Mouse (Mus musculus) left cerebral cortex, adult 2 months (tissue): ENCODE measurements around the gene Sema6b. TPM values are rescaled to one million over a fixed set of nuclear protein-coding genes. Genes with fewer than 3 reads are reported as not detected.
A peak's percentile ranks its signal among the peaks of the same experiment; 100 is the strongest.
"Not testable (repeated sequence)": the region's sequence is repeated elsewhere in the genome, so short reads cannot be mapped to it uniquely, and the experiment has no call there.

Experiments
- DNase-seq, 2 experiments: peaks; one replicate each; pipeline ENCODE4 v3.0.0; 2021 to 2022; ENCODE audit warnings: low spot score in 2 of 2, mixed read lengths in 1 of 2; ENCODE audit errors: extremely low spot score in 1 of 2
- H3K27ac ChIP-seq: fragments of 200-600 bp; 2 replicates; pipeline ENCODE4 v1.8.1; 2022
- H3K4me3 ChIP-seq: fragments of 200-600 bp; 2 replicates; pipeline ENCODE4 v1.8.1; 2022
- CTCF ChIP-seq: fragments of 200-600 bp; IDR thresholded peaks from 2 replicates; pipeline ENCODE4 v1.8.1; 2022; ENCODE audit warnings: antibody characterized with exemption, mild to moderate bottlenecking, moderate library complexity
- intact Hi-C: fragments of 180-260 bp; cut with DNase I; formaldehyde crosslinking; loops from one replicate; pipeline ENCODE4 v1.15.1; 2025
- total RNA-seq, 2 experiments: library from RNA; stranded (reverse); gene quantifications; 2 replicates each; pipeline ENCODE4 v1.2.3; 2021

The Sema6b gene
- total RNA-seq, 2 experiments from 2014 or later: 117 to 125 TPM

GRCm38 (mm10) chr17:56098711-56099572 lies 41.2 kb downstream of the Sema6b start:
- H3K4me3 ChIP-seq: no peak overlapping the region
- H3K27ac ChIP-seq: no peak overlapping the region
- TF ChIP-seq CTCF: no peak; the same call in 1 of the 2 replicates
- intact Hi-C loops: no loop called here
- no peak for DNase-seq

GRCm38 (mm10) chr17:56098180-56098579 lies 42.0 kb downstream of the Sema6b start:
- TF ChIP-seq CTCF: no peak
- H3K4me3 ChIP-seq: no peak overlapping the region
- no peak overlapping the region for H3K27ac ChIP-seq
- intact Hi-C loops: no loop called here
- no peak for DNase-seq

- TF ChIP-seq CTCF: no peak
- intact Hi-C loops: no loop called here
- DNase-seq: no peak
- no peak overlapping the region for H3K4me3 ChIP-seq
- H3K27ac ChIP-seq: no peak overlapping the region
Measured at GRCm38 (mm10) chr17:56096883-56097282, 43.3 kb downstream of the Sema6b start.

GRCm38 (mm10) chr17:56092794-56093193 lies 47.3 kb downstream of the Sema6b start:
- TF ChIP-seq CTCF: no peak
- Histone ChIP-seq H3K4me3 (no peak overlapping the region), H3K27ac (no peak overlapping the region)
- intact Hi-C loops: no loop called here
- DNase-seq: no peak

DNA sequence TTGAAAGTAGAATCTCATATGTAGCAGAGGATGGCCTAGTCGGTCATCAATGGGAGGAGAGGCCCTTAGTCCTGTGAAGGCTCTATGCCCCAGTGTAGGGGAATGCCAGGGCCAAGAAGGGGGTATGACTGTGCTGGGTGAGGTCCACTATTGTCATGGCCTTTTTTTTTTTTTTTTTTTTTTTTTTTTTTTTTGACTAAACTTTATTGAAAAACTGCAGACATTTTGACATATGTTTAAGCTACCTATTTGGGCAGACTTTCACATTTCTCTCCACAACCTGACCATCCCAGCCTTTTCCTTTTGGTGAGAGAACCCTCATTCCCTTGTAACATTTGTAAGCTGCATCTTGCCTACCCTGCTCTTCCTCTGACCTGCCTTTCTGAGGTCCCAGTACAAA lies 47.8 kb downstream of the Sema6b start:
- intact Hi-C loops: no loop called here
- no peak for TF ChIP-seq CTCF
- Histone ChIP-seq H3K4me3 (no peak overlapping the region), H3K27ac (no peak overlapping the region)
- DNase-seq: no peak

DNA sequence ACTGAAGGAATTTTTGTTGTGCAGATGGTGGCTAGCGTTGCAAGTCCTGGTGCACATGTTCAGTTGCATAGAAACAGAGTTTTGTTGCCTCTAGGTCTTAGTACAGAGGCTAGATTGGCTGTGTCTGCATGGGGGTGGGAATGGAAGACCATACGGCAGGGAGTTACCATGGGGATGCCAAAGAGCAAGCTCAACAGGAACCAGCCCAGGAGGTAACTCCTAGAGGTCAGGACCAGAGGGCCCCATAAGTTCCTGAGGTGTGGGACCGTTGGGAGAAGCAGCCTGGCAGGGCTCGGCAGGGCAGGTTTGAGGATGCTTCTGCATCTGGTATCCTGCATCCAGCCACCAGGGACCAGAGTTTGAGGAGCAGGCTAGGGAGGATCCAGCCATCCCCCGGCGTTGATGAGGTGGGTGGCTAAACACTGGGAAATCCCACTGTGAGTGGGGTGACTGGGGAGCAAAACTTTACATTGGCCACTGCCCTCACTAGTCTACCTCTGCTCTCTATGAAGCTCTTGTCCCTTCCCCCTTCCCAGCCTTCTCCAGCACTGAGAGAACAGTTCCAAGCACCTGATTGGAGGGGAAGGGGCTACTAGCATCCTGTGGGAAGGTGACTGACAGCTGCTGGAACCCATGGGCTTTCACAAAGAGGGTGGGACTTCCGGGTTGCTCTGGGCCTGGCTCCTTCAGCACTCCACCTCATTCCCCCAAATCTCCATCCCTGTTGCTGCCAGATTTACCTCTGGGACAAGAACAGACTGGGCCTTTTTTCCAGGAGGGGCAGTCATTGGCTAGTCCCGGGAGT lies 59.2 kb downstream of the Sema6b start:
- peak overlapping the region; percentile 86 for H3K4me3 ChIP-seq
- peak overlapping the region; percentile 53; the same call in 1 of the 2 replicates for H3K27ac ChIP-seq
- intact Hi-C loops: no loop called here
- no peak; the same call in 1 of the 2 replicates for TF ChIP-seq CTCF
- peak; percentile 31 to 56 for DNase-seq

DNA sequence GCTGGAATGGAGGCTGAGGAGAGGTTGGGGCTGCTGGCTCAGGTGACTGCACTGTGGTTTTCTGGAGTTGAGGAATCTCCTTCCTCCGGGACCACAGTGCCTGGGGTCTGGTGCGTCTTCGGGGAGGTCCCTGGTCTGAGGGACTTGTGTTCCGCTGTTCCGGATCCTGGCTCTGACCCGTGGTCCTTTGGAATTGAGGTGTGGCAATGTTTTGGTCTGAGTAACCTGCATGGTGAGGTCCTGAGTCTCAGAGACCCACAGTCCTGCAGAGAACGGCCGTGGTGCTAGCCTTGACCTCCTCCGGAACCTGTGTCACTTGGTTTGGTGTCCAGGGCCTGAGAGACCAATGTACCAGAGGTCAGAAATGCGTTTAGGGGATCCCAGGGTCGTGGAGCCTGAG lies 60.2 kb downstream of the Sema6b start:
- H3K27ac ChIP-seq: peak overlapping the region; percentile 48
- intact Hi-C loops: no loop called here
- no peak for TF ChIP-seq CTCF
- peak overlapping the region; percentile 86 for H3K4me3 ChIP-seq
- DNase-seq: no peak

GRCm38 (mm10) chr17:56078880-56079795 lies 61.0 kb downstream of the Sema6b start, which contains the start of gene Hdgfl2:
Gene Hdgfl2, plus strand, starts transcription at chr17:56079634.
- H3K4me3 ChIP-seq: peak within 1 kb of the TSS; percentile 86
- intact Hi-C loops: no loop called here
- peak; percentile 98 to 99 for DNase-seq
- peak within 1 kb of the TSS; percentile 72 for H3K27ac ChIP-seq
- no peak for TF ChIP-seq CTCF

DNA sequence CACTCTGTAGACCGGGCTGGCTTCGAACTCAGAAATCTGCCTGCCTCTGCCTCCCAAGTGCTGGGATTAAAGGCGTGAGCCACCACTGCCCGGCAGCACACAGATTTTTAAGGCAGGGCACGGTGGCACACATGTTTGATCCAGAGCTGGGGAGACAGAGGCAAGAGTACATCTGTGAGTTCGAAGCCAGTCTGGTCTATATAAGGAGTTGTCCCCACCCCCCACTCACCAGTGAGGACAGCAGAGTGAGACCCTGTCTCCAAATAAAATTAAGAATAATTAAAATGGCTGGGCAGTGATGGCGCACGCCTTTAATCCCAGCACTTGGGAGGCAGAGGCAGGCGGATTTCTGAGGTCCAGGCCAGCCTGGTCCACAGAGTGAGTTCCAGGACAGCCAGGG lies 61.8 kb downstream of the Sema6b start:
- intact Hi-C loops, DNase-seq: not testable (repeated sequence)
- Histone ChIP-seq H3K4me3 (peak overlapping the region; percentile 86), H3K27ac (peak overlapping the region; percentile 72)

DNA sequence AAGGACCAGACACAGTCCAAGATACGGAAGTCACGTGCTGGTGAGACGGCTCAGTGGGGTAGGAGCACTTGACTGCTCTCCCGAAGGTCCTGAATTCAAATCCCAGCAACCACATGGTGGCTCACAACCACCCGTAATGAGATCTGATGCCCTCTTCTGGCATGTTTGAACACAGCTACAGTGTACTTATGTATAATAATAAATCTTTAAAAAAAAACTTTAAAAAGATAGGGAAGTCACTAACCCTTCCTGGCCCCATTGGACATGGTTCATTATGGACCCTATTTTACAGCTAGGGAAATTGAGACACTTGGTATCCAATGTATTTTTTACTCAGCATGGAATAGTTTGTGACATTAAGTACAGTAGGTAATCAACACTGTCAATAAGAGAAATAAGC lies 62.6 kb downstream of the Sema6b start:
- TF ChIP-seq CTCF: no peak; the same call in 1 of the 2 replicates
- Histone ChIP-seq H3K27ac (no peak overlapping the region), H3K4me3 (no peak overlapping the region)
- no peak for DNase-seq
- intact Hi-C loops: no loop called here

DNA sequence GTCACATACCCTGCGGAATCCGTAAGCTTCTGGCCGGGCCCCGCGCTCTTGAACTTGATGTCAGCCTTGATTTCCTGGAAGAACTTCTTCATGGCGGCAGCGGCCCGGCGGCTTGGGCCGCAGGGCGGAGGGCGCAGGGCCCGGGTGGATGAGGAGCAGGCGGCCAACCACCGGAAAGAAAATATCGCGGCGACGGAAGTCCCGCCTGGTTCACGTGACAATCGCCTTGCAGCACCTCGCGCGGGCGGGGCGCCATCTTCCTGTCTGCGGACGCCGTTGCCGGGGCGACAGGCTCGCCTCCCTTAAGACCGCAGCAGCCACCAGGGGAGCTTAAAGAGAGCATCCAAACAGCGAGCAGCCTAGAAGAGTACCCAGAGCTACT lies 65.3 kb downstream of the Sema6b start, which contains the start of gene Ubxn6:
TSS of gene Ubxn6 (minus strand) at position 202 of the 382 bp plus-strand sequence.
- DNase-seq: peak; percentile 97 to 98
- peak; percentile 58 for TF ChIP-seq CTCF
- peak within 1 kb of the TSS; percentile 71 for H3K4me3 ChIP-seq
- intact Hi-C loops: loop anchor here (2.0 kb wide), 2 partner anchors 38 to 118 kb away; partner anchors contain the start of gene Sh3gl1
- H3K27ac ChIP-seq: peak within 1 kb of the TSS; percentile 92
